Mouse (Mus musculus) bone marrow macrophage, adult 2 months (primary cell): ENCODE data around the gene Slc39a11.

Experiments
- CTCF ChIP-seq: IDR thresholded peaks from 2 replicates; pipeline ENCODE4 v1.5.1; 2012; ENCODE audit warnings: low read depth, mild to moderate bottlenecking, low read length, moderate library complexity
- POLR2A ChIP-seq: IDR thresholded peaks from 2 replicates; pipeline ENCODE4 v1.6.1; 2012; ENCODE audit warnings: mild to moderate bottlenecking, low read depth, low read length, borderline replicate concordance

GRCm38 (mm10) chr11:113484037-113484436 lies 165.8 kb downstream of the Slc39a11 start:
- no peak for TF ChIP-seq CTCF
- no peak for TF ChIP-seq POLR2A
